Mouse (Mus musculus) urinary bladder, postnatal 4 days (tissue): ENCODE measurements at regions not wholly inside any gene's neighbourhood (a gene's known extent, or its start where the extent isn't known, plus 50 kb on each side); places are given as distances from the start of the nearest gene placed in this dataset.

Experiments used
- DNase-seq, 2 experiments: peaks; one replicate each; pipeline ENCODE4 v3.0.0; 2021 to 2022; ENCODE audit warnings: low spot score in 2 of 2

DNA sequence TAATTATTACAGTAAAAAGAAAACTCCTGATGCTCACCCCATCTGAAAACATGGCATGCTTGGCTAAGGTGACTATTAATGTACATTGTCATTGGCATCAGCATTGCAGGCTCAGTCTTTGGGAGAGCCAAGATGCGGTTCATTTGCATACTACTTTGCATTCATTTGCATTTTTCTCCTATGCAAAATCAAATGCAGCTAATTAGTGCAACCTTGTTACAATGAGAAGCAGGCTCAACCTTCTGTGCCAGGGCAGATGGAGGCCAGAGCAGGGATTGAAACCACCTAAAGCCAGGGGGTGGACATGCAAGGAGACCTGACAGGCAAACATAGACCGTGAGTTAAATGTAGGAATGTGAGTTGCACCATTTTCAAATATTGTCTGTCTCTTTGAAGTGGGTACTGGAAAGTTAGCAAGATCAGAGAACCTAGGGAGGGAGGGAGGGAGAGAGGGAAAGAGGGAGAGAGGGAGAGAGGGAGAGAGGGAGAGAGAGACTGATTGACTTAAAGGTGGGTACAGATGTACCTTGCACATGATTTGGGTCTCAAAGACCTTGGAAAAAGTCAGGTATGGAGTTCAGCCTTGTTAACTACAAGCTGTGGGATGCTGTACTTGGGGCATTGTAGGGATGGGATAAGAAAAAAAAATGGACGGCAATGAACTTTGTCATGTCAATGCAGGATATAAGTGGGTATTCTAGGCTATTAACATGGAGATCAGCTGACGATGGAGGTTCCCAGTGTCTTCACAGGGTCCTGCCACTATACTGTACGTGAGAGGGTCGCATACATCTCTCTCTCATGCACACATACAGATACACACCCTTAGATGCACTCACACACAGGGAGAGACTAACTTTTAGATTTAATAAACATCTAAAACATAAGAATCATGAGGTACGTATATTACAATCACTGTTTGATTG lies 1362.1 kb upstream of the A1bg start:
- no peak for DNase-seq

DNA sequence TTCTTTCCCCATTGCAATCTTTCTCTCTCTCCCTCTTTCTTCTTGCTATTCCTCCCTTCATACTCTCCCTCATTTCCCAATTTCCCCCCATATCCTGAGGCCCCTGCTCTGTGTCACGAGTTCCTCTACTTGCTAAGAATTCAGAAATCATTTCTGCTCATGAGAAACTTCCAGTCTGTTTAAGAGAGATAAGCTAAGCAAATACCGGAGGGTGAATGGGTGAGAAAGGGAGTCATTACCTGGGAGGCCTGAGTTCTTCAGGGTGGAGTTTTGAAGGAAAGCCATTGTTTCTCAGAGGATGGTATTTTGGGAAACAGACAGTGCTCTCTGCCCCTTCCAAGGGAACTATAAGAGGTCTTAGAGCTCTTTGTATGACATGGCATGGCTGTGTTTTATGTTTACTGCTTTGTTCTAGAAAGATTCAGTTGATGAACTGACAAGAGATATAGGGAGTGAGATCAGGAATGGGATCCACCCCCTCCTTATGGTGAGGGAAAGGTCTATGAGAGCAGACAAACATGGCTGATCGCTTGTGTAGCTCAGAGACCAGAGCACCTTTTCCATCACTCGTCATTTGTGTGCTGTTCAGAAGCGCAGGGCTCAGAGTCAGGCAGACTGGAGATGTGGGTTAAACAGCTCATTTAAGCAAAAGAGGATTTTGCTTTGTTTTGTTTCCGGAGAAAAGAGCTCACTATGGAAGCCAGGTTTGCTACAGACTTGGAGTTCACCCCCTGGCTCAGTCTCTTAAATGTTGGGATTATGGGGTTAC lies 1361.0 kb upstream of the A1bg start:
- no peak for DNase-seq

DNA sequence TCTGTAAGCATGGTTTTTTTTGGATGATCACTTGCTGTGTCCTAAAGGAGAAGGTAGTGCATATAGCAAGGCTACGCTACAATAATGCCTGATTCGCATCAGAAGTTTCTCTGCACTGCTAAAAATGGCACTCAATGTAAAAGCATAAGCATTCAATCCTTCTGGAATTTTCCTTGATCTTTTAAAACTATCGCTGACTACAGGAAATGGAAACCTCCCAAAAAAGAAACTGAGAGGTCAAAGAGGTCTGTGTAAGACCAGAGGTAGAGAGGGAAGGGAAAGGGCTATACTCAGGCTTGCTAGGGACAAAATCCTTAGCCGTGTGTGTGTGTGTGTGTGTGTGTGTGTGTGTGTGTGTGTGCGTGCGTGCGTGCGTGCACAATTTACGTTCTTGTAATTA lies 1359.8 kb upstream of the A1bg start:
- no peak for DNase-seq

DNA sequence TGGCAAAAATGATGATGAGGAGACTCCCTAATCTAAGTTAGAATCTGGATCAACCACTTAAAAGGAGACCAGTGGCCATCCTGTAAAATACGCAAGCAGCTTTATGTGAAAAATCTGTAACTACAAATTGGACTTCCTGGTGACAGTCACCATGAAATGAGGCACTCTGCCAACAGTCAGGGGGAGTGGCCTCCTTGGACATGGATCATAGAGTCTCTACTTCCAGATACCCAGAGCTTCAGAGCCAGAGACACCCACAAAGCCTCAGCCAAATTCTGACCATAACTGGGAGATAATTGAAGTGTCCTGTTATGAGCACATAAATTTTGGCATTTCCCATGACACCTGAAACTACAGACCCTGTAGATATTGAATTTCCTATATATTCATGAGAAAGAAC lies 1359.3 kb upstream of the A1bg start:
- peak in 1 of 2 experiments; percentile 56 for DNase-seq

DNA sequence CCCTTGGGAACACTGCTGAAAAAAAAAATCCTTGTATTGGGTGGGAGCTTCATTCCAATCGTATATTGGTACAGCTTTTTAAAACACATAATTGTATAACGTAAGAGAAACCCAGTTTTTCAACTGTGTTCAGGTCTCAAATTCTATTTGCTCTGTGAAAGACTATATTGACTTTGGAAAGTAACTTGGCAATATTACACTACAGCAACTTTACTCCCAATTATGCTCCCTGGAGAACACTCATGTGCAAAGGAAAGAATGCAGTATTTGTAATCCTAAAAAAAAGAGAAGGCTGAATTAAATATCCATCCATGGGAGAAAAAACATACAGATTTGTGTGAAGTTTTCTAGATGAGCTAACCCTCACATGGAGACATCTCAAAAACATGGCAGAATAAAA lies 1356.7 kb upstream of the A1bg start:
- DNase-seq: no peak

DNA sequence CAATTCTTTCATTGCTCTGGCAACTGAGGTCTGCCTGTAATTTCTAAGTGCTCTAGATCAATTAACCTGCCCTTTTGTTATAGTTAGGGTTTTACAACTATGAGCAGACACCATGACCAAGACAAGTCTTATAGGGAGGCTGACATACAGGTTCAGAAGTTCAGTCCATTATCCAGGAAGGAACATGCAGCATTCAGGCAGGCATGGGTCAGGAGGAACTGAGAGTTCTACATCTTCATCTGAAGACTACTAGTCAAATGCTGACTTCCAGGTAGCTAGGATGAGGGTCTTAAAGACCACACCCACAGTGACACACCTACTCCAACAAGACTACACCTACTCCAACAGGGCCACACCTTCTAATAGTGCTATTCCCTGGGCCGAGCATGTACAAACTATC lies 1352.0 kb upstream of the A1bg start:
- no peak for DNase-seq

DNA sequence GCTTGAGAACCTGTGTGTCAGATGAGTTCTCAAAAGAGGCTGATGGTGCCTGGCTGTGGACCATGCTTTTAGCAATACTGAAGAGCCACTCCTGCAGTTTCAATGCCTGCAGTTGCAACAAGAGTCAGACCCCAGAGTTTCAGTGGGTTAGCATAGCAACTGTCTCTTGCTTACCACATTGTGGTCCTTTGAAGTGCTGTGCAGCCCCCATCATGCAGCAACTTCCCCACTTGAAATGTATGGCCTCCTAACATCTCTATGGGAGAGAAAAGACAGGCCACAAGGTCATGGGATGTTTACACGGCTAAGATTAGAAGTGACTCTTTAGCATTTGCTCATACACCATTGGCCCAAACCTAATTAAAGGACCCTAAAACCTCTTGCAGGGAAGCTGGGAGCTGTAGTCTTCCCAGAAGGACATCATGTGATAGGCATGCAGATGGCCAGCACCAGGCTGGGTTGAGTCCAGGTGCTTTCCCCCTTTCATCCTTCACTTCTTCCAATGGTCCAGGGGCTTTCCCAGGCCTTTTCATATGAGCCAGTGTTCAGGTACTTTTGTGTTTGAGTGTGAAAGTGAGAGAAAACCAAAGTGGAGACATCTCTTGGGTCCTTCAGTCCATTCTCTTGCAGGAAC lies 1351.2 kb upstream of the A1bg start:
- DNase-seq: no peak

DNA sequence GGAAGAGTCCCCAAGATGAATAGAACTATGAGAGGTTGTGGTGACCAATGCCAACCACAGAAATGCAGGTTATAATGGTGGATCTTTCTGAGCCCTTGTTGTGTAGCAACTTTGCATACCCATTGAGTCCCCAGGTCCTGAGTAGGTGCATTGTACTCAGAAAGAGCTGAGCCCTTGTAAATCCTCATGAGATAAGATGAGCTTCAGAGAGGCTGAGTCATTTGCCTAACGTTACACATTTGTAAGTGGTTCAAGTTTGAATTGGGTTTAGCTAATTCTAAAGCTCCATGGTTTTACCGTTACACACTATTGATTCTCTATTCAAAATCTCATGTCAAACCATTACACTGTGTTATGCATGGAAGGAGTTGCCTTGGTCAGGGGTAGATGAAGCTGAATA lies 1349.9 kb upstream of the A1bg start:
- DNase-seq: no peak

DNA sequence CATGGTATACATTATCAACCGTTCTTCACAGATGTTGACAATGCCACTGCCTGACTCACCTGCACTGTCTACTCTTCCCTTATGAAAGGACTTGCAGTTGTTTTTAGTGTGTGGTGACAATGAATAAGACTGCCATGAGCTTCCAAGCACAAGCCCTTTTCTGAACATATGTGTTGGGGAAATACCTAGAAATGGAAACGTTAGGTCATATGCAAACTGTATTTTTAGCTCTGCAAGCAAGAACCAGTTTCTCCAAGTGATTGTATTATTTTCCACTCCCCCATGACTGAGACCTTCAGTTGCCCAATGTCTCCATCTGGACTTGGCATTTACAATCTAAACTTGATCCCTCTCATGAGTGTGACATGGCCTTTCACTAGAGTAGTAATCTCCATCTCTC lies 1348.6 kb upstream of the A1bg start:
- no peak for DNase-seq

DNA sequence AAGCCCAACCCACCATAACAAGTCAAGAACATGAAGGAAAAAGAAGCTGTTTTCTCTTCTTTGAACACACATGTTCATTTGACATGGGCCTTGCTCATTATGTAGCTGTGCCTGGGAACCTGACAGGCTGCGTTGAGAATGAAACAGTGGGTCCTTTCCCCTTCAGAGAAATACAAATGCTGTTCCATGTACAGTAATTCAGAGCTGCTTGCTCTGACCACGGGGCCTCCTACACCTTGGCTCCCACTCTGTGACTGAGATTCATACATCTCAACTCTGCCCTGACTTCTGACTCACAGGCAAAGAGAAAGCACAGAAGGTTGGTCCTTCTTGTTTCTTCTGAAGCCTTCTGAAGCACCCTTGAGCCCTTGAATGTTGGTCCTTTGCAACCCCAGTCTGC lies 1345.4 kb upstream of the A1bg start:
- no peak for DNase-seq

DNA sequence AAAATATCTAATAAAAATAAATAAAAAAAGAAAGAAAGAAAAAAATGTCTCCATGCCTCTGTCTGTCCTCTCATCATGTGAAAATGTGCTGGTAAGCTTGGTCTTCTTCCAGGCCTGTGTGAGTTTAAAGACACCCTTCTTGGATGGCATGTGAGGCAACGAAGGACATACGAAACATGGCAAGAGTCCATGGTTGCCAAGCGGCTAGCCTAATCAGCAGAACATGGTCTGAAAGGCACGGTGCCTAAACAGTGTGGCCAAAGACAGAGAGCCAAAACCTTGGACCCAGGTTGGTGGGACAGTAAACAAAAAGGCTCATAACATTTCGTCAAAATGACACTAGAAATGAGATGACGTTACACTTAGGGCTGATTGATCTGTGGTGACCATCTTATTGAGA lies 1344.7 kb upstream of the A1bg start:
- no peak for DNase-seq

DNA sequence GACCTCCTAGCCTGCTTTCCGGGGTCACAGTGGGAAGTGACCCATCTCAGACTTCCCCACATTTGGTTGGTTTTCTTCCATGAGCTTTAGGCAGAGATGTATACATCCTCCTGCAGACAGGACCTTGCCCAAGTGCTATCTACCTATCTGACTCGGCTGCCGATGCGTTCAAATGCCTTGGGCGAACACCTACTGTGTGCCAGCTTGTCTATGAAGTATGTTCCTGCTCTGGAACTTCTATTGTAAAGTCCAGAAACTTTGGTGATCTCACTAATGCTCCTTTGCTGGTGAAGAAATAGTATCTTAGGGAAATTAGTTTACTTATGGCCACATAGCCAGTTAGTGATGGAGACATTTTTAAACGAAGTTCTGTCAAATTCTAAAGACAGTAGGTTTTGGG lies 1343.2 kb upstream of the A1bg start:
- DNase-seq: no peak

DNA sequence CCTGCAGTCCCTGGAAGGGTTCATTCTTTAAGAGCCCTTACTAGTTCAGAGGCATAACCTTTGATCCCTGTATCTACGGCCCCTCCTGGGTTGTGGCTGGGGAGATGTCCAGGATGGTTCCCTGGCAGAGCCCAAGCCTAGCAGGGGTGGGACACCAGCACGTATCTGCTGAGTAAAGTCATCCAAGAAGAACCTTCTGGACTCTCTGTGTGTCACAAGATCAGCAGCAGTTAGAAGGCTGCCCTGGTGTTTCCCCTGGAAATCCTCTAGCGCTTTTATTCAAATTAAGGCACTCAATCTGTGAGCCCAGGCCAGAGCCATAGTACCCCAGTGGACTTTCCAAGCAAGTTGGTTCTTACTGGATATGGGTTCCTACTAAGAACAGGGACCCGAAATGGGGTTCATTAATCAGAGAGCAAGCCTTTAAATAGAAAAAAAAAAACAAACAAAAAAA lies 1342.7 kb upstream of the A1bg start:
- DNase-seq: no peak

DNA sequence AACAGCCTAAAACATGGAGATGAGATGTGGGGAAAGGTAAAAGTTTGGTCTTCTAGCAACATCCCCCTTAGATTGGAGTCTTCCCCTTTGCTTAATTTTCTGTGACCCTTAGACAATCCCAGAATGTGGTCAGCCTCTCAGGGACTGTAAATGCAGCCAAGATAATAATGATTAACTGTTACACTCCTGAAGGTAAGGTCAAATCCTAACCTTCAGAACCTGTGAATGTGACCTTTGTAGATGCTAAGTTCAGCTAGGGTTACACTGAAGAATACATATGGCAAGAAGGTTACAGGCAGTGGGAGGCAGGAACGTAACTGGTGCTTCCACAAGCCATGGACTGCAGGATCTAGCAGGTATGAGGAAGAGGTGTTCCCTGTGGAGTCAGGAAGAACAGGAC lies 1342.2 kb upstream of the A1bg start:
- DNase-seq: no peak

DNA sequence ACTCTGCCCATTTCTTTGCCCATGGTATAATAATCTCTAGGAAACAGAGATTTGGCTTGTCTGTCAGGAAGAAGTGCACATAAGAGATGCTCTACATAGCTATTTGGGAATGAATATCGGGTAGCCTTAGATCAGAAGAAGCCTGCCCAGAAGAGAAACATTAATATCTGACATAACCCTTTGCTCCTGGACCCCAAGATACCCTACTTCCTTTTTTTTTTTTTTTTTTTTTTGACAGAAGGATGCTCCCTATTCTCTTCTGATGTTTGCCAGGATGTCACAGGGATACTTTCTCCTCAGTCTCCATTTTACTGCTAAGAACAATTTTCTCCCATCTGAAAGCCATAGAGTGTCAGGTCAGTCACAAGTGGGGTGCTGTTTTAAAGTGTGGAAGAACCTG lies 1341.4 kb upstream of the A1bg start:
- no peak for DNase-seq

DNA sequence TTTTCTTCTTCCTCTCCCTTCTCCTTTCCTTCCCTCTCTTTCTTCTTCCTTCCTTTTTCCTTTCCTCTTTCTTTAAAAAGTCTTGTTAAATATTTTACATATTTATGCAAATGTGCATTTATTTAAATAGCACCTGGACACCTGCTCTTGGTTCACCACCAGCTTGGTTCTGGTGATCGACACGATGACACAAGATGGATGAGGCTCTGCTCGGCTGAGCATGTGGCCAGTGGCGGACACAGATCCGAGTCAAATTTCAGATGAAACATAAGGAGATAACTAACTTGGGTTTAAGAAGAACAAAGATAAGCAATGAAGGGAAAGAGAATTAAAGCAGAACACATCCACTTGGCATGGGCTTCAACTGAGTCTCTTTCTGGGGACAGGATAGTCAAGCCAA lies 1339.7 kb upstream of the A1bg start:
- no peak for DNase-seq

DNA sequence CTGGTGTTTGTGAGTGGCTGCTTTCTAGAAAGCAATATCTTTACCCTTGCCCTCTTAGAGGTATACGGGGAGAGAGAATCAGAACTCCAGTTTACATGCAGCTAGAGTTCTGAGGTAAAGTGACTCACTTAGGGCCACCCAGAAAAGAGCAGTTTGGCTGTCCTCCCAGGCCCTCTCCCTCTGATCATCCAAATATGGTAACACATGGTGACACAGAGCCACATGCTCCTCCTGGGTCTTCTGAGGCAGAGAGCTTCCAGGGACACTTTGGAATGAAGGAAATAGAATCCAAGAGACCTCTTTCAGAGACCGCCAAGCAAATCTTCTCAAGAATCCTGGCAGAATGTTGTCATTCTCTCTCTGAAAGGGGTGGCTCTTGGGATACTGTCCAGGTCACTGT lies 1338.7 kb upstream of the A1bg start:
- no peak for DNase-seq

DNA sequence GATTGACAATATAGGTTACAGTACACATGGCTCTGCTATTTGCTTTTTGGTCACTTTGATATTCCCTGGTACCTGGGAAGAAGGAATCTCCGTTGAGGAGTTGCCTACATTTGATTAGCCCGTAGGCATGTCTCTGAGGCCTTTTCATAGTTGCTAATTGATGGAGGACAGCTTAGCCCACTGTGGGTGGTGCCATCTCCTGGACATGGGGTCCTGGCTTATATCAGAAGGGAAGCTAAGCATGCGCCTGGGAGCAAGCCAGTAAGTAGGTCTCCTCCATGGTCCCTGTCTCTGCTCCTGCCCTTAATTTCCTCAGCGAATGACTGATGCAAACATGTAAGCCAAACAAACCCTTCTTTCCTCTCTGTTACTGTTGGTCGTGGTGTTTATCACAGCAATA lies 1335.8 kb upstream of the A1bg start:
- DNase-seq: no peak

DNA sequence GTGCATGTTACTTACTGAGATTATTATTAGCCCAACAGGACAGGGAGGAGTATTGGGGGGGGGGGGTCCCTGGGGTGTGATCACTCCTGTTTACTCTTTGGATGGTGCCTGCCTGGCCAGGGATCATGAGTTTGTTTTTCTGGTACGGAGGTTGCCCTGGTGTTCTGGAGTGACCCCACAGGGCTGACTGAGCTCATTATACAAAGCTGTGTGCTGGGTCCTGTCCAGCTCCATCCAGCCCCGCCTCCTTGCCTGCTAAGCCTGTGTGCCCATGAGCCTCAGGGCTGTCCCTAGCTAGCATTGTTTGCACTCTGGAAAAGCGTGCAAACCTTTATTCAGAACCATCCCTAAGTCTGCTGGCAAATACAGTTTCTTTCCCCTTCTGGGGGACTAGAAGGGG lies 1335.1 kb upstream of the A1bg start:
- peak; percentile 20 to 61 for DNase-seq

DNA sequence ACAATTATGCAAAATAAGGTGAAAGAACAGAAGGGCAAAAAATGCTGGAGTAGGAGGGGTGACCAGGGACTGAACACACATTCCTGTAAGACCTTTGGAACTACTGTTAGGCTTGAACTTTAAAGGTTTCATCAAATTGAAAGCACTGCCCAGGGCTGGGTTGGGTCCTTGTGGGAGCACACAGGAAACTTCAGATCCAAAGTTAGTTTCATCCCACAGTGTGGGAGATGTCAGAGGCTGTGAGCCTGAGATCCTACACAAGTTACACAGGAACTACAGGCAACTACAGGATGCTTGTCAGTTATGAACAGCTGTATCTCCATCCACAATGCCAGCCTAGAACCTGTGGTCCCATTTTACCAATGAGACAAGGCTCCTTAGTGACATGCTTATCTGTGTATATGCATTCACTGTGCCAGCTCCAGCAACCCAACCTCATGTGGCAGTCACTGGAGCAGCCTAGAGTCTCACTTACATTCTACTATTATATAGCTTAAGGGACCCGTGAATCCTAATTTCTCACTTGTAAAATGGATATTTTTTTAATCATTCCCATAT lies 1334.4 kb upstream of the A1bg start:
- no peak for DNase-seq

DNA sequence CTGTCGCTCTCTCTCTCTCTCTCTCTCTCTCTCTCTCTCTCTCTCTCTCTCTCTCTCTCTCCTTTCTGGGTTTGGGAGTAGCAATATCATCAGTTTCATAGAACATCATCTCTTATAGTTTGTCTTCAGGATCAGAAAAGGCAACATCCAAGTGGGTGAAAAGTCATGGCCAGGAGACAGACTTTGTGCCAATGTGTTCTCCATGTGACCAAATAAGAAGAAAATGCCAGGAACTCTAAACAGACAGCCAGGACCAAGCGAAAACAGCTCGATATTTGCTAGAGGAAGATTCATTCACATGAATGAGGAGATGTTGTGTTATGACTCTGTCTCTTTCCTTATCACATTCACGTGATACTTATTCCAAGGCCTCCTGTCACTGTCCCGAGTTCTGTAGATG lies 1332.8 kb upstream of the A1bg start:
- DNase-seq: no peak

DNA sequence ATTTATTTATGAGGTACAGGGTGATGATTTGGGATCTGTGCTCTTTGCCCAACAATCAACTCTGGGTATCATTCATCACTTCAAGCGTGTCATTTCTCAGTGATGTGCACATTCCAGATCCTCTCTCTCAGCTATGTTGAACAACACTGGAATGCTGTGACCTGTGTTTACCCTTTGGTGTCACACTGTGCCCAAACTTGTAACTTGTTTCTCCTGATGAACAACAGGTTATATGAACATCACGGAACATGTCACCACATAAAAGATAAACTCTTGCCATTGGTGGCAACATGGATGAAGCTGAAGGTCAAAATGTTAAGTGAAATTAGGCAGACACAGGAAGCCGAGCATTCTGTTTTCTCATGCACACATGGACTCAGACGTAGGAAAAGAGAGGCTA lies 1330.9 kb upstream of the A1bg start:
- no peak for DNase-seq
